Mouse (Mus musculus) cerebral cortex, adult 2 months (tissue): Measurements from ENCODE around the gene Hoxc11.

Experiments used
- WGBS: fragments of 180-500 bp; shearing (Covaris S2); methylation state at CpG from one replicate; pipeline ENCODE4 v1.1.7; 2018; 5-methylcytosine and 5-hydroxymethylcytosine counted together

The Hoxc11 gene

GRCm38 (mm10) chr15:102981379-102982288, 27.4 kb downstream of the Hoxc11 start:
- WGBS, result 2% methylated on average over 88 of the region's 88 CpGs

GRCm38 (mm10) chr15:102983716-102984115, 29.5 kb downstream of the Hoxc11 start:
- WGBS, result 5% methylated on average over 12 of the region's 12 CpGs

- WGBS, result 7% methylated on average over 10 of the region's 10 CpGs
Observed at GRCm38 (mm10) chr15:102984521-102984920, 30.3 kb downstream of the Hoxc11 start.

GRCm38 (mm10) chr15:102984925-102985324, 30.7 kb downstream of the Hoxc11 start:
- WGBS, result 11% methylated on average over 3 of the region's 3 CpGs

- WGBS, result 4% methylated on average over 21 of the region's 21 CpGs
Observed at GRCm38 (mm10) chr15:102987124-102987833, 33.1 kb downstream of the Hoxc11 start.

- WGBS, result 27% methylated on average over 5 of the region's 5 CpGs
Observed at GRCm38 (mm10) chr15:102988078-102988477, 33.9 kb downstream of the Hoxc11 start.

GRCm38 (mm10) chr15:102990461-102991397, 36.5 kb downstream of the Hoxc11 start, which contains the start of gene Hoxc8:
Gene Hoxc8, plus strand, starts transcription at chr15:102990607.
- WGBS, result 3% methylated on average over 69 of the region's 69 CpGs

GRCm38 (mm10) chr15:102991782-102992181, 37.6 kb downstream of the Hoxc11 start:
- 5% methylated on average over 7 of the region's 7 CpGs for WGBS

- 6% methylated on average over 11 of the region's 11 CpGs for WGBS
Observed at GRCm38 (mm10) chr15:102992206-102992605, 38.0 kb downstream of the Hoxc11 start.

GRCm38 (mm10) chr15:102992863-102993262, 38.6 kb downstream of the Hoxc11 start:
- WGBS, result 5% methylated on average over 3 of the region's 3 CpGs

GRCm38 (mm10) chr15:102996548-102996947, 42.3 kb downstream of the Hoxc11 start:
- WGBS, result 4% methylated on average over 9 of the region's 9 CpGs

GRCm38 (mm10) chr15:102997431-102997830, 43.2 kb downstream of the Hoxc11 start:
- WGBS, result 7% methylated on average over 3 of the region's 3 CpGs

- 4% methylated on average over 19 of the region's 19 CpGs for WGBS
Observed at GRCm38 (mm10) chr15:102997939-102998355, 43.7 kb downstream of the Hoxc11 start, which contains the start of gene Hoxc6. Gene Hoxc6, plus strand, starts transcription at chr15:102998257.

GRCm38 (mm10) chr15:102998608-102999182, 44.5 kb downstream of the Hoxc11 start:
- WGBS, result 3% methylated on average over 19 of the region's 19 CpGs

GRCm38 (mm10) chr15:102999183-102999831, 45.1 kb downstream of the Hoxc11 start:
- under 1% methylated on average over 33 of the region's 33 CpGs for WGBS

- 7% methylated on average over 11 of the region's 11 CpGs for WGBS
Observed at GRCm38 (mm10) chr15:102999955-103000354, 45.7 kb downstream of the Hoxc11 start.

- WGBS, result 13% methylated on average over 24 of the region's 24 CpGs
Observed at GRCm38 (mm10) chr15:103000501-103000901, 46.3 kb downstream of the Hoxc11 start.

GRCm38 (mm10) chr15:103001370-103001769, 47.1 kb downstream of the Hoxc11 start:
- 66% methylated on average over 2 of the region's 2 CpGs for WGBS

GRCm38 (mm10) chr15:103002156-103002555, 47.9 kb downstream of the Hoxc11 start:
- WGBS, result 42% methylated on average over 4 of the region's 4 CpGs

GRCm38 (mm10) chr15:103002821-103003448, 48.7 kb downstream of the Hoxc11 start:
- WGBS, result 11% methylated on average over 13 of the region's 13 CpGs
